Mouse (Mus musculus) cortical plate, adult 2 months (tissue): Measurements from ENCODE around the gene Jag2.

ENCODE experiments used
- CTCF ChIP-seq: fragments of 200-500 bp; IDR thresholded peaks from 2 replicates; pipeline ENCODE4 v1.5.1; 2011; ENCODE audit warnings: mild to moderate bottlenecking, control low read depth, low read length; ENCODE audit not compliant: insufficient read depth; ENCODE audit errors: extremely low read depth
- POLR2A ChIP-seq: fragments of 200-500 bp; IDR thresholded peaks from 2 replicates; pipeline ENCODE4 v1.6.1; 2011; ENCODE audit warnings: mild to moderate bottlenecking, low read length, control low read depth; ENCODE audit not compliant: insufficient read depth; ENCODE audit errors: extremely low read depth

DNA sequence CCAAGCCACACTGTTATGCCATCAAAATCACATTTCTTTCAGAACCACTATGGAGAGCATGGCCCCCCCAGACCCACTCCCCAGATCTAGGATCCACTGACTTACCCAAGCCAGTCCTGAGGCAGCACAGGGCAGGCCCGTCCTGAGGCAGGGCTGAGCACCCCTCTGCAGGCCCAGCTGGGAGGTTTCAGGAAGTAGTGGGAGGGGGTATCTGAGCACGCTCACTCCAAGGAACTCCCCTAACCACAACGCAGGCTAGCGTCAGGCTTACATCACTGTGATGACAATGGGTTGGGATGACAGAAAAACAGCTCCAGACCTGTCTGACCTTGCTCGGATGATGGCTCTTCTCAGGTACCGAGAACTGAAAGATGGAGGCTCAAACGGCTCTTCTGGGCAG lies 68.8 kb downstream of the Jag2 start:
- TF ChIP-seq POLR2A (no peak), CTCF (no peak)
